Mouse (Mus musculus) hindbrain, embryonic 14.5 days (tissue): ENCODE results near the gene Atp6v1fnb. TPM values are rescaled to one million over a fixed set of nuclear protein-coding genes. Genes with fewer than 3 reads are reported as not detected.

ENCODE experiments used
- ATAC-seq: fragments of 200-750 bp; cut with Nextera tagmentation; 2 replicates; pipeline ENCODE4 v1.8.0; 2017; ENCODE audit warnings: moderate number of reproducible peaks, mild to moderate bottlenecking, moderate TSS enrichment, moderate library complexity; ENCODE audit not compliant: low FRiP score
- DNase-seq: peaks from one replicate; pipeline ENCODE4 v3.0.0-alpha.2; 2015; ENCODE audit warnings: low spot score
- H3K27ac ChIP-seq: fragments of 300-500 bp; sonication (generic); 2 replicates; pipeline ENCODE4 v1.5.1; 2014; ENCODE audit warnings: mild to moderate bottlenecking, moderate library complexity
- H3K27me3 ChIP-seq: fragments of 300-500 bp; sonication (generic); 2 replicates; pipeline ENCODE4 v1.6.1; 2014; ENCODE audit warnings: mild to moderate bottlenecking, low read length, mixed read lengths; ENCODE audit not compliant: control insufficient read depth, insufficient read depth
- H3K36me3 ChIP-seq: fragments of 300-500 bp; sonication (generic); replicated peaks from 2 replicates; pipeline ENCODE4 v1.6.1; 2014; ENCODE audit not compliant: control insufficient read depth, insufficient read depth
- H3K4me1 ChIP-seq: fragments of 300-500 bp; sonication (generic); replicated peaks from 2 replicates; pipeline ENCODE4 v1.6.1; 2014; ENCODE audit warnings: antibody characterized with exemption, low read length, mixed read lengths; ENCODE audit not compliant: control insufficient read depth, insufficient read depth
- H3K4me2 ChIP-seq: fragments of 300-500 bp; sonication (generic); replicated peaks from 2 replicates; pipeline ENCODE4 v1.6.1; 2014; ENCODE audit warnings: mild to moderate bottlenecking, moderate library complexity
- H3K4me3 ChIP-seq: fragments of 300-500 bp; sonication (generic); replicated peaks from 2 replicates; pipeline ENCODE4 v1.5.1; 2014; ENCODE audit warnings: mild to moderate bottlenecking, low read length
- H3K9ac ChIP-seq: fragments of 300-500 bp; sonication (generic); 2 replicates; pipeline ENCODE4 v1.6.1; 2014
- H3K9me3 ChIP-seq: fragments of 300-500 bp; sonication (generic); 2 replicates; pipeline ENCODE4 v1.6.1; 2016; ENCODE audit warnings: low read length; ENCODE audit not compliant: control insufficient read depth
- WGBS: fragments of 180-500 bp; shearing (Covaris S2); extraction: QIAGEN DNeasy Blood & Tissue Kit; methylation state at CpG from one replicate; pipeline ENCODE4 v1.1.7; 2014; 5-methylcytosine and 5-hydroxymethylcytosine counted together
- polyA plus RNA-seq: library from polyadenylated mRNA; unstranded; fragments of >200 nt; fragmentation: Nextera tagmentation; extraction: Ambion mirVana; gene quantifications from 2 replicates; pipeline ENCODE4 v1.2.1, GENCODE M21; 2014

Atp6v1fnb gene
- polyA plus RNA-seq, 1 experiment from 2014 or later, result not detected

DNA sequence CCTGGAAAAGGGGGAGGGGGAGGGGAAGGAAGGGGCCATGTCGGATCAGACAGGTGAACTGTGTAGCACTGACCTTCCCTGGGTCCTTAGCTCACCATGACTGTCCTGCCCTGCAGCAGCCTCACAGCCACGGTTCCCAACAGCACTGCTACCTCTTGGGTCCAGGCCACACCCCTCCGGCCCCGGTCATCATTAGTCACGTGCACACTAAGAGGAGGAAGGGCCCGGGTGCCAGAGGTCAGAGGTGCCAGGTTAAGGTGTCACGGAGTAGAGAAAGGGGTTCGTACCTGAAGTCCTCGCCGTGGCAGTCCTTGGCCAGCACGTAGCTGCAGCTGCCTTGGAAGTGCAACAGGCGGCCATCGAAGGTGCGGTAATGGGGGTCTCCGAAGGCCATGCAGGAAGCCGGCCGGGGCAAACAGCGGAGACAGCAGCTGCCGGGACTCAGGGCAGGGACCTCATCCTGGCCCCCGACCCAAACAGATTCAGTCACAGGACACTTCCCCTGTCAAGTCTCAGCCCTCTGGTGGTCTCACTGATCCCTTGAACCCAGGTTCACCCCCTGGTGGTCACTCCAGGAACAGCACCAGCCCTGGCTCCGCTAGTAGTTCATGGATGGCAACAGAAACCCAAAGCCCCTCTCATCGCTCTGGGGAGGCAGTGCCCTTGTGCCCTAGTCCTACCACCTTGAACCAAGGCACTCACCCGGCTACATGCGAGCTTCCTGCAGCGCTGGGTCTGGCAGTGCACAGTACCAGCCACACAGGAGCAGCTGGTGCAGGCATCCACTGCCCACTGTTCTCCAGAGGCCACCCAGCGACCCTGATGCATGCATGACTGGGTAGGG, 13.7 kb downstream of the Atp6v1fnb start:
- ATAC-seq (peak; percentile 51; the same call in 1 of the 2 replicates), DNase-seq (peak; percentile 81)
- Histone ChIP-seq H3K4me2 (peak overlapping the region; percentile 52), H3K9ac (peak overlapping the region; percentile 20; the same call in 1 of the 2 replicates), H3K27me3 (peaks cover 5% of the 10 kb centered on the region; the same call in 1 of the 2 replicates), H3K4me1 (0 out of 2 replicates have a peak, but pooled peaks cover 7% of the 10 kb centered on the region), H3K4me3 (0 out of 2 replicates have a peak overlapping the region, but pooled peaks have one; percentile 15), H3K9me3 (no peaks in the 10 kb centered on the region), H3K36me3 (no peaks in the 10 kb centered on the region), H3K27ac (no peak overlapping the region)
- 9% methylated on average over 26 of the region's 26 CpGs for WGBS

DNA sequence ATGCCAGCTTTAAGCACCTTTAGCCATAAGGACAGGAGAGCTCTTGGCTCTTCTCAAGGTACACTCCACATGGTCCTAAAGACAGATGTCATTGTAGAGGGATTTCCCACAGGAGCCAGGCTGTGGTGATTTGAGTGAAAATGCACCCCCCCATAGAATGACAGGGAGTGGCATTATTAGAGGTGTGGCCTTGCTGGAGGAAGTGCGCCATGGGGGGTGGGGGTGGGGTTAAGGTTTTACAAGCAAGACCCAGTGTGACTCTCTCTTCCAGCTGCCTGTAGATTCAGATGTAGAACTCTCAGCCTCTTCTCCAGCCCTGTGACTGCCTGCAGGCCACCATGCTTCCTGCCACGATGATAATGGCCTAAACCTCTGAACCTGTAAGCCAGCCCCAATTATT, 14.7 kb downstream of the Atp6v1fnb start:
- Histone ChIP-seq H3K4me1 (0 out of 2 replicates have a peak, but pooled peaks cover 7% of the 10 kb centered on the region), H3K36me3 (no peaks in the 10 kb centered on the region), H3K27me3 (peaks cover 5% of the 10 kb centered on the region; the same call in 1 of the 2 replicates), H3K4me2 (no peak overlapping the region), H3K27ac (no peak overlapping the region), H3K9ac (no peak overlapping the region), H3K9me3 (no peaks in the 10 kb centered on the region), H3K4me3 (no peak overlapping the region)
- no peak for DNase-seq
- ATAC-seq, result no peak
- WGBS, result 48% methylated on average over 2 of the region's 2 CpGs

DNA sequence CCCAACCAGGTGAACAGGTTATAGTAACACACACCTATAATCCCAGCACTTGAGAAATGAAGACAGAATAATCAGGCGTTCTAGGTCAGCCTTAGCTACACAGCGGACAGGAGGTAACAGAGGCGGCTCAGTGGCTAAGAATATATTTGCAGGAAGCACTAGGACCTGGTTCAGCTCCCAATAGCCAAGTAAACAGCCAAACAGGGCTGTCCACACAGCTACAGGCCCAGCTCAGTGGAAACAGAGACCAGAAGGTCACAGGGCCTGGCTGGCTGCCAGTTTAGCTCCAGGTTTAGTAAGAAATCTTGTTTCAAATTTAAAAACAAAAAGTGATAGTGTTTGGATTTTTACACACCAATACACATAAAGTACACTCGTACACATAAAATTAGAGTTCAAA, 22.9 kb downstream of the Atp6v1fnb start:
- WGBS, result 85% methylated on average over 4 of the region's 4 CpGs
- ATAC-seq, result no peak
- H3K4me2 ChIP-seq, result no peak overlapping the region

DNA sequence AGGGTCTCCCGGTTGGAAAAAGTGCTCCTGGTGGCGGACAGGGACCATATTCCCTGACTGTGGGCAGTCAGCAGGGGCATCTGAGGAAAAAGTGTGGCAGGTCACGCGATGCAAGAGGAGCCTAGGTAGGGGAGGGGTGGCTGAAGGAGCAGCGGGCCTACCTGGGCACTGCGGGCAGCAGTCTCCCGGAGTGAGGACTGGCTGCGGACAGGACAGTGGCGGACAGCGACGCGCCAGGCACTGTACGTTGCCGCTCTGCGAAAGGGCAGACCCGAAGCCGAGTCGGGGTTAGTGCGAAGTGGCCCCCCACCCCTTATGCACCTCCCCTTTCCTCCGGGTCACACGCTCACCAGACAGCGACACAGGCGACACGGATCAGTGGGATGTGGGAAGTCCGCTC, 25.0 kb downstream of the Atp6v1fnb start:
- H3K27ac ChIP-seq, result no peak overlapping the region
- H3K4me2 ChIP-seq, result no peak overlapping the region
- H3K9ac ChIP-seq, result no peak overlapping the region
- ATAC-seq, result peak; percentile 57; the same call in 1 of the 2 replicates
- no peak overlapping the region for H3K4me3 ChIP-seq
- H3K27me3 ChIP-seq, result peaks cover 36% of the 10 kb centered on the region
- H3K4me1 ChIP-seq, result no peaks in the 10 kb centered on the region
- H3K36me3 ChIP-seq, result no peaks in the 10 kb centered on the region
- no peaks in the 10 kb centered on the region for H3K9me3 ChIP-seq
- no peak for DNase-seq
- 16% methylated on average over 25 of the region's 25 CpGs for WGBS

More for the DNA sequence above, 22.9 kb downstream of the Atp6v1fnb start:
- no peaks in the 10 kb centered on the region for H3K36me3 ChIP-seq
- no peak overlapping the region for H3K9ac ChIP-seq
- peaks cover 36% of the 10 kb centered on the region for H3K27me3 ChIP-seq
- H3K4me1 ChIP-seq, result no peaks in the 10 kb centered on the region
- no peak overlapping the region for H3K27ac ChIP-seq
- no peaks in the 10 kb centered on the region for H3K9me3 ChIP-seq
- H3K4me3 ChIP-seq, result no peak overlapping the region
- DNase-seq, result no peak

DNA sequence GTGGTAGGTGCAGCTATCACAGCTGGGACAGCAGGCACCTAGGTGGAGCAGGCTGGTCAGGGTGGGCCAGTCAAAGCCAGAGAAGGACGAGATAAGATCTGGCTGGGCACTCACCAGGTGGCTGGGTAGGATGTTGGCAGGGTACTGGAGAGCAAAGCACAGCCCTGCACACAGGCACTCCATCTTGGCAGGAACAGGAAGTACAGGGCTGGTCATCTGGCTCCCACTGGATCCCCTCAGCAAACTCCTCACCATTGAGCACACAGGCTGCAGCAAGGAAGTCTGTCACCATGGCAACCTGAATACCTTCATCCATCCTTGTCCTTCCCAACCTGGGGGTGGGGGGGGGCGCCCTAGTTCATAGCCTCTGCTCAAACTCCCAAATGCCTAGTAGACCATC, 26.6 kb downstream of the Atp6v1fnb start:
- DNase-seq, result no peak
- no peak overlapping the region for H3K4me3 ChIP-seq
- no peaks in the 10 kb centered on the region for H3K4me1 ChIP-seq
- H3K27ac ChIP-seq, result no peak overlapping the region
- no peaks in the 10 kb centered on the region for H3K36me3 ChIP-seq
- H3K9me3 ChIP-seq, result no peaks in the 10 kb centered on the region
- no peak overlapping the region for H3K9ac ChIP-seq
- WGBS, result 37% methylated on average over 2 of the region's 2 CpGs
- H3K4me2 ChIP-seq, result no peak overlapping the region
- 0 out of 2 replicates have a peak, but pooled peaks have one; percentile 32 for ATAC-seq
- H3K27me3 ChIP-seq, result peaks cover 36% of the 10 kb centered on the region

DNA sequence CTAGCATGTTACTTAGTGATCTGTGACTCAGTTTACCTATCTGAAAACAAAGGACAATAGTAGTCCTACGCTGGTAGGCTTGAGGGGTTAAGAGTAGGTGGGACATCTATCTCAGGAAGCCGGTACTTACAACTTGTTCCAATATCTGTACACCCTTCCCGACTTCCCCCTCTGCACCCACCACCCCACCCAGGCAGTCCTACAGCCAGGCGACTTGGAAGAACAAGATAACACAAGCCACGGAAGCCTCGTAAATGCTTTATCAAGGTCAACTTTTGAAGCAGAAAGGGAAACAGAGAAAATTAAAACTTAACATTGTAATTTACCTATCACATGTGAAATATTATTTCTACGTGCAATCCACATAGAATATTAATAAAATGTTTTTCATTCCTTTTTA, 28.9 kb downstream of the Atp6v1fnb start:
- 92% methylated on average over 7 of the region's 7 CpGs for WGBS
- Histone ChIP-seq H3K36me3 (no peaks in the 10 kb centered on the region), H3K4me3 (no peak overlapping the region), H3K9ac (no peak overlapping the region), H3K4me1 (no peaks in the 10 kb centered on the region), H3K27ac (no peak overlapping the region), H3K4me2 (no peak overlapping the region), H3K9me3 (no peaks in the 10 kb centered on the region), H3K27me3 (peaks cover 30% of the 10 kb centered on the region)
- ATAC-seq (no peak), DNase-seq (no peak)

DNA sequence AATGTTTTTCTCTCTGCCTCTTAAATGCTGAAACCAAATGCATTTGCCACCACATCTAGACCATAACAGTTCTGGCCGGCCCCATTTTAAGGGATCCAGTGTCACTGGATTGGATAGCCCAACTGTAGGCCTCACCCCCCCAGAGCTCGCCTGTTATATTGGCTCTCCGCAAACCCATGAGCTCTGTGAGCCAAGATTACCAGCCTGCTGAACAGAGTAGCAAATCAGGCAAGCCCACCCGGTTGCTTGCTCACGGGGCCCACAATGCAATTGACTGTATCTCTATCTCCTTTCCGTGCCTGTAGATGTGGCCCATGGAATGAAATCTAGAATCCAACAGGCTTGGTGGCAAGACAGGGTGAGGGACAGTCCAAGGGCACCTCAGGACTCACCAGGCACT, 29.6 kb downstream of the Atp6v1fnb start:
- no peak for ATAC-seq
- DNase-seq, result no peak
- WGBS, result 92% methylated on average over 6 of the region's 6 CpGs
- no peak overlapping the region for H3K27ac ChIP-seq
- no peak overlapping the region for H3K4me2 ChIP-seq
- no peaks in the 10 kb centered on the region for H3K4me1 ChIP-seq
- H3K36me3 ChIP-seq, result no peaks in the 10 kb centered on the region
- H3K9ac ChIP-seq, result no peak overlapping the region
- H3K4me3 ChIP-seq, result no peak overlapping the region
- H3K27me3 ChIP-seq, result peaks cover 27% of the 10 kb centered on the region
- no peaks in the 10 kb centered on the region for H3K9me3 ChIP-seq

DNA sequence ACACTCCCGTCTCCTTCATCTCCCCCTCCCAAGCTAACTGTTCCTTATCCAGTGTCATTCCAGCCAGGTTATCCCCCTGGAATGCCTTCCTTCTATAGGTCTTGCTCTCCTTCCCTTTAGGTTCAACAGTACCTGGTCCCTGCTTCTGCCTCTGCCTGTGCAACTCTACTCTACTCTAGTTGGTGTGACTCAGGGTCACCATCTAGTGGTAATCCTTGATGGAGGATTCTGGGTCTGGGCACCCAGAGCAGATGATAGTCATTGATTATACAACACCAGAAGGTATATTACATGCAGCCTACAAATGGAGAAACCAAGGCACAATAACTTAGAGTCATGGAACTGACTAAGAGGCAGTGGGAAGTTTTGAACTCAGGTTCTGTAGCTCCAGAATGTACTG, 30.4 kb downstream of the Atp6v1fnb start:
- WGBS, result 100% methylated on average over 1 of the region's 1 CpGs
- no peak overlapping the region for H3K4me3 ChIP-seq
- H3K27me3 ChIP-seq, result peaks cover 27% of the 10 kb centered on the region
- DNase-seq (no peak), ATAC-seq (no peak)
- H3K9ac ChIP-seq, result no peak overlapping the region
- no peak overlapping the region for H3K4me2 ChIP-seq
- no peak overlapping the region for H3K27ac ChIP-seq
- no peaks in the 10 kb centered on the region for H3K4me1 ChIP-seq
- no peaks in the 10 kb centered on the region for H3K9me3 ChIP-seq
- H3K36me3 ChIP-seq, result no peaks in the 10 kb centered on the region

DNA sequence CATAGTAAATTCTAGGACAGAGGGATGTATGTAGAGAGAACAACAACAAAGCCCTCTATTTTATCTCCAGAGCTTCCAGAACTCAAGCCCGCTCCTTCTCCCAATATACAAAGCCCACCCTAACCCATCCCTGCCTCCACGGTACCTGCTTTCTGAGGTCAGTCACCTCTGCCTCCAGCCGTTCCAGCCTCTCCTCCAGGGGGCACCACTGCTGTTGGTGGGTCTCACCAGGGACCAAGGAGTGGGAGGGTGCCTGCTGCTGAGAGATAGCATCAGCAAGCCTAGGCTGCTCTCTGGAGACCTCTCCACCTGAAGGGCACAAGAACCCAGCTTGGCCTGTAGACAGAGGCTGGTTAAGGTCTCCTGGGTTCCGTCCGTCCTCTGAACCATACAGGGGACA, 34.3 kb downstream of the Atp6v1fnb start:
- Histone ChIP-seq H3K36me3 (no peaks in the 10 kb centered on the region), H3K27ac (no peak overlapping the region), H3K9me3 (no peaks in the 10 kb centered on the region), H3K9ac (no peak overlapping the region), H3K4me1 (no peaks in the 10 kb centered on the region), H3K4me3 (no peak overlapping the region), H3K4me2 (no peak overlapping the region), H3K27me3 (peaks cover 34% of the 10 kb centered on the region)
- ATAC-seq (no peak), DNase-seq (no peak)
- 91% methylated on average over 5 of the region's 5 CpGs for WGBS
